Mouse (Mus musculus) megakaryocyte, embryonic 14.5 days (primary cell): ENCODE measurements around the gene Prmt1.

Experiments used
- FLI1 ChIP-seq: IDR thresholded peaks from 2 replicates; pipeline ENCODE4 v1.6.1; 2012; ENCODE audit warnings: low read length, inconsistent platforms, mixed read lengths
- GATA1 ChIP-seq: IDR thresholded peaks from 3 replicates; pipeline ENCODE4 v1.6.1; 2012; ENCODE audit warnings: mixed read lengths, low read length, inconsistent platforms, borderline replicate concordance

DNA sequence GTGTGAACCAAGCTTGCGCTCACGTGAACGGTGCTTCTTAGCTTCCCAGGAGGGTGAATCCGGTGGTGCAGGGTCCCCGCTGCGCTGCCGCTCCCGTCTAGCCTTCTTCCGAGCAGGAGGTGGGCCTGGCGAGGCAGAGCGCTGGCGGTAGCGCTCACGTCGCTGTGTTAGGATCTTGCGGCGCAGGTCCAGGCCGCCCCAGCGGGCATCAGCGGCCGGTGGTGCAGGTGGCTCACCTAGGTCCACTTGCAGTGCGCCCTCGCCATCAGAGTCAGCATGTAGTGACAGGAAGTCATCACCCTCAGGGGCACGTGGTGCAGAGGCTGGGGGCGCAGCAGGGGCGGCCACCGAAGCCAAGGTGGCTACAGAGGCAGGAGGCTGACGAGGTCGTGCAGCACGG is 21.5 kb upstream of the Prmt1 start:
- TF ChIP-seq GATA1, result no peak
- TF ChIP-seq FLI1, result no peak
